Mouse (Mus musculus) heart, adult 8-10 months (tissue): Measurements from ENCODE around the gene Sap25. TPM values are rescaled to one million over a fixed set of nuclear protein-coding genes. Genes with fewer than 3 reads are reported as not detected.
"Not testable (repeated sequence)": the region's sequence is repeated elsewhere in the genome, so short reads cannot be mapped to it uniquely, and the experiment has no call there.

Experiments used
- DNase-seq: peaks from one replicate; pipeline ENCODE4 v3.0.0; 2022; ENCODE audit warnings: low spot score
- total RNA-seq, 4 experiments: library from RNA; stranded (reverse); gene quantifications; 2 replicates each; pipeline ENCODE4 v1.2.4; 2022

The Sap25 gene
- total RNA-seq, result 1 to 10 TPM; 1.6 to 4.0 (median 2.8) TPM

GRCm38 (mm10) chr5:137641054-137641453 lies at the start of gene Sap25:
TSS of gene Sap25 (plus strand) at chr5:137641334.
- no peak for DNase-seq

- DNase-seq, result no peak
Observed at GRCm38 (mm10) chr5:137595921-137596320, 45.2 kb upstream of the Sap25 start.

- no peak for DNase-seq
Observed at GRCm38 (mm10) chr5:137596601-137597261, 44.4 kb upstream of the Sap25 start.

GRCm38 (mm10) chr5:137597625-137598024 lies 43.5 kb upstream of the Sap25 start:
- no peak for DNase-seq

GRCm38 (mm10) chr5:137598100-137598826 lies 42.9 kb upstream of the Sap25 start:
- no peak for DNase-seq

- DNase-seq, result no peak
Observed at GRCm38 (mm10) chr5:137599600-137599999, 41.5 kb upstream of the Sap25 start.

GRCm38 (mm10) chr5:137600281-137600618 lies 40.9 kb upstream of the Sap25 start:
- DNase-seq, result no peak

- DNase-seq, result peak; percentile 97
Observed at GRCm38 (mm10) chr5:137600619-137601364, 40.3 kb upstream of the Sap25 start, which contains the start of gene Mospd3. TSS of gene Mospd3 (minus strand) at chr5:137601058.

GRCm38 (mm10) chr5:137601365-137601729 lies 39.8 kb upstream of the Sap25 start:
- DNase-seq, result peak; percentile 23

GRCm38 (mm10) chr5:137607860-137608653 lies 33.1 kb upstream of the Sap25 start:
- no peak for DNase-seq

- DNase-seq, result no peak
Observed at GRCm38 (mm10) chr5:137608654-137609190, 32.4 kb upstream of the Sap25 start.

GRCm38 (mm10) chr5:137609292-137609691 lies 31.8 kb upstream of the Sap25 start:
- no peak for DNase-seq

GRCm38 (mm10) chr5:137610056-137610455 lies 31.1 kb upstream of the Sap25 start:
- DNase-seq, result no peak

GRCm38 (mm10) chr5:137610548-137611244 lies 30.4 kb upstream of the Sap25 start:
- DNase-seq, result peak; percentile 79

GRCm38 (mm10) chr5:137611245-137611602 lies 29.9 kb upstream of the Sap25 start:
- peak; percentile 72 for DNase-seq

- DNase-seq, result peak; percentile 35
Observed at GRCm38 (mm10) chr5:137613076-137613475, 28.1 kb upstream of the Sap25 start.

GRCm38 (mm10) chr5:137613550-137613949 lies 27.6 kb upstream of the Sap25 start, which contains the start of gene Pcolce:
TSS of gene Pcolce (minus strand) at chr5:137613784.
- no peak for DNase-seq

GRCm38 (mm10) chr5:137614921-137615320 lies 26.2 kb upstream of the Sap25 start:
- DNase-seq, result not testable (repeated sequence)

GRCm38 (mm10) chr5:137615347-137615746 lies 25.8 kb upstream of the Sap25 start:
- no peak for DNase-seq

- no peak for DNase-seq
Observed at GRCm38 (mm10) chr5:137623937-137624530, 17.1 kb upstream of the Sap25 start.
